Mouse (Mus musculus): ENCODE measurements around the gene Uchl5.

- no peak for TF ChIP-seq CTCF (IDR thresholded peaks at IDR 0.05; ENCODE audit: low read depth)
- TF ChIP-seq EP300 (IDR thresholded peaks at IDR 0.05; ENCODE audit: low read depth): no peak
These were observed 616 bp downstream of the Uchl5 start for GRCm38 (mm10) chr1:143777558-143778218.

Measured in liver, postnatal 0 days (tissue).